Mouse (Mus musculus) olfactory bulb, adult 2 months (tissue): ENCODE data around the gene Cdk10.

ENCODE experiments used
- CTCF ChIP-seq: fragments of 200-500 bp; IDR thresholded peaks from 2 replicates; pipeline ENCODE4 v1.5.1; 2012; ENCODE audit warnings: low read depth, mild to moderate bottlenecking, low read length, moderate library complexity; ENCODE audit not compliant: insufficient read depth
- POLR2A ChIP-seq: fragments of 200-500 bp; IDR thresholded peaks from 2 replicates; pipeline ENCODE4 v1.6.1; 2012; ENCODE audit warnings: mild to moderate bottlenecking, low read depth, low read length, moderate library complexity; ENCODE audit not compliant: insufficient read depth

DNA sequence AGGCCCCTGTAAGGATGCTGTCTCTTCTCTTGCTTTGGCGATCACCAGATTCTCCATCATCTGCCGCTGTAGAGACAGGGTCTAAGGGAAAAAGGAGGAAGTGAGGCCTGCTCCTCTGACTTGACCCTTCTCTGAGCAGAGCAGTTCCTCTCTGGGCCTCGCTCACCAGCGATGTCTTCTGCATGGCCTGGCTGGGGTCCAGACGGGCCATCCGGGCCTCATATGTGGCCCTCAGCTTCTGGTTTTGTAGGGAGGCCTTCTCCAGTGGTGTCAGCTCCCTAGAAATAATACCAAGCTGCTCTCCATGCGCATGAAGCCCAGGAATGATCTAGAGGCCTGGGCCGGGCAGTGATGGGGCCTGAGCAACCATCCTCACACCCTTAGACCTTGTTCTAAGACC, 24.0 kb downstream of the Cdk10 start:
- TF ChIP-seq POLR2A (no peak), CTCF (no peak)
